Mouse (Mus musculus) frontal cortex, postnatal 36 days (tissue): ENCODE measurements around the gene Cypt14.
"Not testable (repeated sequence)": the region's sequence is repeated elsewhere in the genome, so short reads cannot be mapped to it uniquely, and the experiment has no call there.

ENCODE experiments used
- DNase-seq, 2 experiments: peaks; one replicate each; pipeline ENCODE4 v3.0.0; 2022; ENCODE audit warnings: low spot score in 2 of 2

Gene Cypt14

GRCm38 (mm10) chrX:39863504-39863903 lies at the start of gene Cypt14:
Cypt14 (minus strand) TSS chrX:39863604.
- DNase-seq, result not testable (repeated sequence)
